Mouse (Mus musculus) forebrain, embryonic 15.5 days (tissue): ENCODE measurements at regions not wholly inside any gene's neighbourhood (a gene's known extent, or its start where the extent isn't known, plus 50 kb on each side); places are given as distances from the start of the nearest gene placed in this dataset.

ENCODE experiments used
- ATAC-seq: fragments of 200-750 bp; cut with Nextera tagmentation; replicated peaks from 2 replicates; pipeline ENCODE4 v1.8.0; 2017; ENCODE audit warnings: mild to moderate bottlenecking, moderate TSS enrichment, moderate library complexity
- H3K27ac ChIP-seq: fragments of 300-500 bp; sonication (generic); replicated peaks from 2 replicates; pipeline ENCODE4 v1.5.1; 2015; ENCODE audit warnings: mild to moderate bottlenecking, inconsistent platforms
- H3K27me3 ChIP-seq: fragments of 300-500 bp; sonication (generic); 2 replicates; pipeline ENCODE4 v1.6.1; 2015; ENCODE audit warnings: inconsistent platforms
- H3K36me3 ChIP-seq: fragments of 300-500 bp; sonication (generic); 2 replicates; pipeline ENCODE4 v1.6.1; 2015; ENCODE audit warnings: mild to moderate bottlenecking, inconsistent platforms
- H3K4me1 ChIP-seq: fragments of 300-500 bp; sonication (generic); 2 replicates; pipeline ENCODE4 v1.6.1; 2015; ENCODE audit warnings: inconsistent platforms
- H3K4me2 ChIP-seq: fragments of 300-500 bp; sonication (generic); replicated peaks from 2 replicates; pipeline ENCODE4 v1.6.1; 2015; ENCODE audit warnings: mild to moderate bottlenecking, inconsistent platforms
- H3K4me3 ChIP-seq: fragments of 300-500 bp; sonication (generic); 2 replicates; pipeline ENCODE4 v1.5.1; 2015; ENCODE audit warnings: mild to moderate bottlenecking, inconsistent platforms
- H3K9ac ChIP-seq: fragments of 300-500 bp; sonication (generic); replicated peaks from 2 replicates; pipeline ENCODE4 v1.6.1; 2015; ENCODE audit warnings: mild to moderate bottlenecking, inconsistent platforms
- H3K9me3 ChIP-seq: fragments of 300-500 bp; sonication (generic); 2 replicates; pipeline ENCODE4 v1.6.1; 2016; ENCODE audit warnings: inconsistent platforms
- WGBS: fragments of 180-500 bp; shearing (Covaris S2); methylation state at CpG from one replicate; pipeline ENCODE4 v1.1.7; 2015; ENCODE audit warnings: mixed read lengths; 5-methylcytosine and 5-hydroxymethylcytosine counted together

DNA sequence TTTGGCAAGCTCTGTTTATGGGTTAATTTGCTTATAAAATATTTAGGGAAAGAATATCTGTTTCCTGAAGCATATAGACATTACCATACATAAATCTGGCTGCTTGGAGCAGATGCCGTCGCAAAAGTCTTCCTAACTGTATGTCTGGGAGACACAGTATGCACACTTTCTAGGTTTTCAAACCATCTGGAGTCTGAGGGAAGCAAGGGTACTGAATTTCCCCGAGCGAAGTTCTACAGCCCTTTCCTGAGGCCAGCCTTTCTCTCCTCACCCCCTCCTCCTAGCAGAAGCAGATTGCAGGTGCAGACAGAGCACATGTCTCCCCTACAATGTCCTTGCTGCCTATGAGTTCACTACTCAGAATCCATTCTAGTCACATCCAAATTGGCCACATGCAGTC is 338.8 kb upstream of the Arglu1 start:
- WGBS = 75% methylated on average over 4 of the region's 4 CpGs
- no peak for ATAC-seq
- H3K9me3 ChIP-seq = no peaks in the 10 kb centered on the region
- H3K36me3 ChIP-seq = no peaks in the 10 kb centered on the region
- H3K9ac ChIP-seq = no peak overlapping the region
- no peaks in the 10 kb centered on the region for H3K27me3 ChIP-seq
- H3K27ac ChIP-seq = no peak overlapping the region
- H3K4me3 ChIP-seq = no peak overlapping the region
- no peak overlapping the region for H3K4me2 ChIP-seq
- H3K4me1 ChIP-seq = no peaks in the 10 kb centered on the region

DNA sequence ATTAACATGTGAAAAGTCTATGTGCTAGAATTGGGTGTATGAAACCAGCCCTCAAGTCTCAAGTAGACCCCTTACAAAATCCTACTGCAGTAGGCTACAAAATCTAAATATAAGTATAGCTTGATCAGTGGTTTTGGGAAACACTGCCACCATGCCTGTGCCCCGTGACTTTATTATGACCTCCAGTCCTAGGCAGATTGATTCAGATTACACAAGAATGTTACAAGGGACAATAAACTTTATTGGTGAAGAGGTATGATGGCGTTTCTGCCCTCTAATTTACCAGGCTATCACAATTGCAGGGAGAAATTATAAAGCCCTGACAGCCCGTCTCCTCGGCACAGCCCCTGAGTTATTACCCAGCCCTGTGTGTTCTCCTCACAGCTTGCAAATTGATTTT is 337.4 kb upstream of the Arglu1 start:
- ATAC-seq = no peak
- no peaks in the 10 kb centered on the region for H3K4me1 ChIP-seq
- H3K4me3 ChIP-seq = no peak overlapping the region
- H3K36me3 ChIP-seq = no peaks in the 10 kb centered on the region
- H3K9me3 ChIP-seq = no peaks in the 10 kb centered on the region
- no peaks in the 10 kb centered on the region for H3K27me3 ChIP-seq
- WGBS = 80% methylated on average over 4 of the region's 4 CpGs
- no peak overlapping the region for H3K9ac ChIP-seq
- H3K4me2 ChIP-seq = no peak overlapping the region
- H3K27ac ChIP-seq = no peak overlapping the region

DNA sequence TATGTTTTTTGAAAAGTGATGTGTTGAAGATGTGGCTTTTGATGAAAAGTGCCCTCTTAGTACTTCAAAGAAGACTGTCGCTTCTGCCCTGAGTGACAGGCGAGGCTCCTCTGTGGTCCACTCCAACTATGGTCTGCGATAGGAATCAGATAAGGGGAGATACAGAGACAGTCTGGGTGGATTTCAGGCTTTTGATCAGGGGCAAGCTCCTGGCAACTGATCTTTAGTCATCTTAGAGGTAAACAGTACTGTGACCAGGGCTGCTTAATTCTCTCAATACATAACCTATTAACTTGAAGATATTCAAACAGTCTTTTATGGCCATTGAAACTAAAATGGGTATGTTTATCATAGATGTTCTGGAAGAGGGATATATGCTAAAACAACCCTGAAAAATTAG is 335.6 kb upstream of the Arglu1 start:
- no peak overlapping the region for H3K4me3 ChIP-seq
- ATAC-seq = no peak
- no peak overlapping the region for H3K9ac ChIP-seq
- H3K27me3 ChIP-seq = no peaks in the 10 kb centered on the region
- H3K36me3 ChIP-seq = no peaks in the 10 kb centered on the region
- no peak overlapping the region for H3K27ac ChIP-seq
- H3K4me1 ChIP-seq = no peaks in the 10 kb centered on the region
- 91% methylated on average over 3 of the region's 3 CpGs for WGBS
- no peaks in the 10 kb centered on the region for H3K9me3 ChIP-seq
- no peak overlapping the region for H3K4me2 ChIP-seq

DNA sequence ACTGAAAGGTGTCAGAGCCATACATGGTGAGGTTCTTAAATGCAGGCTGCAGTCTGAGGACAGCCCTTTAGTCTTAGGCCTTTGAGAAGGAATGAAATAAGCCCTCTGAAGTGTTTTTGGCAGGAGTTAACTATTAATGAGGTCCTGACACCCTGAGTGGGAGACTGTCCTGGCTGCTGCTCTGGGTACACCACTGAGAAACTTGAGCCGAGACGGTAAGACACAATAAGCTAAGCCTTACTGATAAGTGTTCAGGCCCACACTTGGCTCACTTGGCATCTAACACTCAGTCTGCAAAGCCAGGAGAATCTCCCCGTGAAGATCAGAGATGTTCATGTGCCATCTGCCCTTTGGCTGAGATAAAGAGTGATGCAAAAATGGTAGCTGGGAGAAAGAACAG is 335.1 kb upstream of the Arglu1 start:
- H3K4me2 ChIP-seq = no peak overlapping the region
- no peaks in the 10 kb centered on the region for H3K9me3 ChIP-seq
- H3K27me3 ChIP-seq = no peaks in the 10 kb centered on the region
- H3K4me1 ChIP-seq = no peaks in the 10 kb centered on the region
- no peaks in the 10 kb centered on the region for H3K36me3 ChIP-seq
- 78% methylated on average over 3 of the region's 3 CpGs for WGBS
- H3K9ac ChIP-seq = no peak overlapping the region
- ATAC-seq = no peak
- H3K27ac ChIP-seq = no peak overlapping the region
- no peak overlapping the region for H3K4me3 ChIP-seq

DNA sequence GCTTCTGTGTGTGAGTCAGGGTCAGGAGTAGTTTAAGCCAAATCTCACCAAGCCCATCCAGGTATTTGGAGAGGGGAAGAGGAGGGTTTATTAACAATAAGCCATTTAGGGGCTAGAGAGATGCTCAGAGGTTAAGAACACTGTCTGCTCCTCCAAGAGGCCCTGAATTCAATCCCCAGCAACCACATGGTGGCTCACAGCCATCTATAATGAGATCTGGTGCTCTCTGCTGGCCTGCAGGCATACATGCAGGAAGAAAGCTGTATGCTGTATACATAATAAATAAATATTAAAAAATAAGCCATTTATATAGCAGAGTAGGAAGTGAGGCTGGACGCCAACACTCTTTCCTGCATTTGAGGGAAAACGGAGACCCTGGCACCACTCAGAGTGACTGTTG is 330.4 kb upstream of the Arglu1 start:
- Histone ChIP-seq H3K4me1 (no peaks in the 10 kb centered on the region), H3K27me3 (no peaks in the 10 kb centered on the region), H3K4me2 (no peak overlapping the region), H3K27ac (no peak overlapping the region), H3K36me3 (no peaks in the 10 kb centered on the region), H3K4me3 (no peak overlapping the region), H3K9ac (no peak overlapping the region), H3K9me3 (no peaks in the 10 kb centered on the region)
- no peak for ATAC-seq
- WGBS = 96% methylated on average over 2 of the region's 2 CpGs

DNA sequence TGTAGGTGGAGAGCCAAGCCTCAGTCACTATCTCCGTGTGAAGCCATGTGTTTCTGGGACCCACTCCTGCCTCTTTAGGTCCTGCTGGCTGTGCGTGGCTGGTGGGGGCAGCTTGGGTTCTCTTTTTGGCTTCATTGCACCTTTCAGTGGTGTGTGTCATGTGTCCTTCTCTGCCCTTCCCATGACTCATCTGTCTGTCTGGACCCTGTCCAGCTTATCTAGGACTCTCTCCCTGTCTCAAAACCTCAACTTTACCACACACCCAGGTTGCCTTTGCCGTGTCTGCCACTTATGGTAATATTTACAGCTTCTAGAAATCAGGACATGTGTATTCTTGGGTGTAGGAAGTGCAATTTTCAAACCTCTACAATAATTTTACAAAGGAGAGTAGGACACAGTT is 329.9 kb upstream of the Arglu1 start:
- 96% methylated on average over 3 of the region's 3 CpGs for WGBS
- no peak overlapping the region for H3K9ac ChIP-seq
- no peaks in the 10 kb centered on the region for H3K36me3 ChIP-seq
- no peak overlapping the region for H3K27ac ChIP-seq
- H3K4me1 ChIP-seq = no peaks in the 10 kb centered on the region
- no peak for ATAC-seq
- no peak overlapping the region for H3K4me3 ChIP-seq
- H3K9me3 ChIP-seq = no peaks in the 10 kb centered on the region
- no peaks in the 10 kb centered on the region for H3K27me3 ChIP-seq
- H3K4me2 ChIP-seq = no peak overlapping the region

DNA sequence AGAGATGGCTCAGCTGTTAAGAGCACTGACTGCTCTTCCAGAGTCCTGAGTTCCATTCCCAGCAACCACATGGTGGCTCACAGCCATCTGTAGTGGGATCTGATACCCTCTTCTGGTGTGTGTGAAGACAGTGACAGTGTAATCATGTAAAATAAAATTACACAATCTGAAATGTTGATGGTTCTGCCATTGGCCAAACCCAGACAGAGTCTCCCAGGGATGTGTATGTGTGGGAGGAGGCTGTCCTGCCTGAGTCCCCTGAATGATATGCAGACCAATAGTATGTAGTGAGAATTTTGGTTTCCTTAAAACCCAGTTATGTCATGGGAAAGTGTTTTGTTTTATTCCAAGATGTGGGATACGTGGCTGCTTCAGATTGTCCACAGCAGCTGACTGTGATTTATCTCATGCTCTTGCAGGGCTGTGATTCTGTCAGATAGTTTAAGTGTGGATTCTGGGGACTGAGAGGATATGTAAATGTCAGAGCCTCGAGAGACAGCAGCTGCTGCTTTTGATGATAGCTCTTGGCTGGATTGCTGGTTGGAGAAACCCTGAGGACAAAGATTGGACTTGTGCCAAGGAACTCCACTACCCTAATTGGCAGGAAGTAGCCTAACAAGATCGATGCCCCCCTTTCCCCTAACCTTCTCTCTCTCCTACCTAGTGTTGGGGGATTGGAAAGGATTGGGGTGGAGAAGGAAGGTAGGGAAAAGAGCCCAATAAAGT is 321.6 kb upstream of the Arglu1 start:
- Histone ChIP-seq H3K4me2 (no peak overlapping the region), H3K4me3 (no peak overlapping the region), H3K4me1 (no peaks in the 10 kb centered on the region), H3K9ac (no peak overlapping the region), H3K27me3 (no peaks in the 10 kb centered on the region), H3K36me3 (no peaks in the 10 kb centered on the region), H3K27ac (no peak overlapping the region), H3K9me3 (no peaks in the 10 kb centered on the region)
- WGBS = 38% methylated on average over 3 of the region's 3 CpGs
- ATAC-seq = no peak

DNA sequence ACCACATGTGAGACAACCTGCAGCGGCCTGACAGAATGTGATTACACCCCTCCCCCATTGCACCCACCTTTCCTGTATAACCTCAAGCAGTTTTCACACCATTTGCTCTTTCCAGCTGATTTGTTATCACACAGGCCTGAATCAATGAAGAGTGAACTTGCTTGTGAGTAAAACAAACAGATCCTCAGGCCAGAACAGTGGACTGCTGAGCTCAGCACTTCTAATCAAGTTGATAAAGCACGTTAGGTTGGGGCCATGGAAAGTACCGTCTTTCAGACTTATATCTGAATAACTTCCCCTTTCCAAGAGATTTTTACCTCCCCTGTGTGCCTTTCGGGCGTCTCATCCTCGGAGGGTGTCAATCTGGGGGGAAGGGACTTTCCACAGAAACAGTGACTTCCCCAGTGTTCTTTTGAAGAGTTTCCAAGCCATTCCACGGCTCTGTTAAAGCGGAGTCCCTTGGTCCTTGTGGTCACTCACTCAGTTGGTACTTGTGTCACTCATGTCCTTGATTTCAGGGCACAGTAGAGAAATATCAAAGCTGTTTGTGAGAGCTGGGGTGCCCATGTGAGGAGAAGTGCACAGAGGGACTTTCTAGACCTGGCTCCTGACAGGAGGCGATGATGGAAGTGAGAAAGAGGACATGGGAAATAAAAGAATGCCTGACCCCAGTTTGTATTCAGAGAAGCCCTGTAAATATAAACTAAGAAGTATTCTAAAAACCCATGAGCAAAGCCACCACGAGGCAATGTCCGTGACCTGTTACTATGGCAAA is 317.9 kb upstream of the Arglu1 start:
- Histone ChIP-seq H3K9ac (no peak overlapping the region), H3K9me3 (no peaks in the 10 kb centered on the region), H3K36me3 (no peaks in the 10 kb centered on the region), H3K4me1 (no peaks in the 10 kb centered on the region), H3K4me3 (no peak overlapping the region), H3K27ac (no peak overlapping the region), H3K27me3 (no peaks in the 10 kb centered on the region), H3K4me2 (no peak overlapping the region)
- no peak for ATAC-seq
- 85% methylated on average over 11 of the region's 11 CpGs for WGBS

DNA sequence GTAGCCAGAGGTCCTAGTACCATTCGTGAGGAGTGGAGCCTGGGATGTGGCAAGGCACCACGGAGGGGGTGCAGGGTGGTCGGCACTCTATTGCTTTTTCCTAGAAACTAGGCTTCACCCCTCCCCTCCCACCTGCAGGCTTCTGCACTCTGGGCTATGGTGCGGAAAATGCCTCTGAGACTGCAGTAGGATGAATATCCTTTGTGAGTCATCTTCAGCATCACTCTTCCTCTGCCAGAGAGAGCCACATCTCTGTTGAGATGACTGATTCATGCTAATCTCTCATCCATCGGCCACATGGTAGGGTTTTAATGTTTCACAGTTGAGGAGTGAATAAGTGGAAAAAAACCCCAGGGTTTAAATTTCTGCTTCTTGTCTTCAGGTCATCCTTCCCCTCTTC is 309.6 kb upstream of the Arglu1 start:
- WGBS = 77% methylated on average over 5 of the region's 5 CpGs
- H3K4me1 ChIP-seq = peaks cover 3% of the 10 kb centered on the region
- H3K4me2 ChIP-seq = no peak overlapping the region
- H3K4me3 ChIP-seq = no peak overlapping the region
- H3K36me3 ChIP-seq = no peaks in the 10 kb centered on the region
- H3K9me3 ChIP-seq = no peaks in the 10 kb centered on the region
- ATAC-seq = no peak
- H3K9ac ChIP-seq = no peak overlapping the region
- H3K27ac ChIP-seq = no peak overlapping the region
- H3K27me3 ChIP-seq = no peaks in the 10 kb centered on the region

DNA sequence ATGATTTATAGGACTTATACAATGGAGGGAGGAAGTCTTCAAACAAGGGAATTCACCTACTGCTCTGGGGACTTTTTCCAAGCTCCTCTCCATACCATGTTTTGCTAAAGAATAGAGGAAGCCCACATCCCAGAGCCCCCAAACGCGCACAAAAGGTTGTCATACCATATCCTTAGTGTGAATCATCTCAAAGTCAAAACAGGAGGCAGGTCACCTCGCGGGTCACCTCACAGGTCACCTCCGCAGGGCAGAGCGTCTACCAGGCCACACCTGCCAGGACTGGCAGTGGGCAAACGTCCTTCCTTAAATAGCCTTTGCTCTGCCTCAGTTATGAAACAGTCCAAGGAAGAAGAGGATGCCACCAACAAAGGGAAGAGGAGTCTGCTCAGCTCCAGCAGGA is 307.3 kb upstream of the Arglu1 start:
- Histone ChIP-seq H3K27ac (no peak overlapping the region), H3K4me3 (no peak overlapping the region), H3K36me3 (no peaks in the 10 kb centered on the region), H3K4me1 (peaks cover 18% of the 10 kb centered on the region), H3K4me2 (no peak overlapping the region), H3K27me3 (no peaks in the 10 kb centered on the region), H3K9ac (no peak overlapping the region), H3K9me3 (no peaks in the 10 kb centered on the region)
- WGBS = 84% methylated on average over 7 of the region's 7 CpGs
- ATAC-seq = no peak

DNA sequence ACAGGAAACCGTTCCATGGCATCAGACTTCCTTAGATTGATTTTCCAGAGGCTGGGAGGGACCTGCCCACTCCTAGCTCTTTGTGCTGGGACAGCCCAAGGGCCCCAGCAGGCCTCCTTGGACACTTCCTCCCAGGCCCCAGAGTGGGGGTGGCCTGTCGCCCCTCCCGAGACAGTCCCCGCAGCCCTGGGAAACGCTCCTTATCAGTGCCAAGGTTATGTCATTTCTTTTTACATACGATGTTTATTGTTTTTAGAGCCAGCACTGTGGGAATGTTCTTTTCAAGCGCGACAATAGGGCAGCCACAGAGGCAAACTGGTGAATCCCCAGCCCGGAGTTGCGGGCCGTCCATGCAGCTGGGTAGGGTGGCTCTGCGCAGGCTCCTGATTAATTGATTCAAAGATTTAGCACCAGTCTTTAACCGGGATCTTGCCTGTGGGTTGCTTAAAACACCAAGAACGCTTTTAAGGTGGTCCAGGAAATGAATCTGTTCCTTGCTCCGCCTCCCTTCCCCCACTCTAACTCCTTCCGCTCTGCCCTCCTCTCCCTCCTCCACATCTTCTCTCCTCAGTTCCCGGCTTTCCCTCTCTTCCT is 304.4 kb upstream of the Arglu1 start:
- Histone ChIP-seq H3K9me3 (no peaks in the 10 kb centered on the region), H3K4me3 (peak overlapping the region; percentile 40), H3K36me3 (no peaks in the 10 kb centered on the region), H3K27ac (peak overlapping the region; percentile 53), H3K27me3 (no peaks in the 10 kb centered on the region), H3K9ac (peak overlapping the region; percentile 55), H3K4me1 (peaks cover 26% of the 10 kb centered on the region), H3K4me2 (peak overlapping the region; percentile 75)
- WGBS = under 1% methylated on average over 17 of the region's 17 CpGs
- ATAC-seq = peak; percentile 71

DNA sequence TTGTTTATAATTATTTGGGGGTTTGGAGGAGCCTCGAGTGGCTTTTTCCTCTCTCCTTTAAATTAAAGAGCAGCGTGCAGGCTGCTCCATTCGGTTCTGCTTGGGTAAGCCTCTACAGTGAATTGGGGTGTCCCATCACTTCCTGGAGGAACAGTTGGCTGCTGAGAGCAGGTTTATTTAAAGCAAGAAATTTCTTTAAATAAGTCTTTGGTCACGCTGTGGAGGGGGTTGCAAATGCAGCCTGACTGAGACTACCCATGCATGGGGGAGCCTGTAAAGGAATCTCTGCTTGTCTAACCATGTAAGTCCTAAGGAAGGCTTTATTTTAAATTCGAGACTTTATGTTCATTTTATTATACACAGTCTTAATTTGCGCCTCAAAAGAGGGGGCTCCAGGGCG is 303.7 kb upstream of the Arglu1 start:
- ATAC-seq = peak; percentile 9; the same call in 1 of the 2 replicates
- WGBS = 12% methylated on average over 7 of the region's 7 CpGs
- Histone ChIP-seq H3K4me2 (peak overlapping the region; percentile 75), H3K36me3 (no peaks in the 10 kb centered on the region), H3K27ac (peak overlapping the region; percentile 53; the same call in 1 of the 2 replicates), H3K27me3 (no peaks in the 10 kb centered on the region), H3K9me3 (no peaks in the 10 kb centered on the region), H3K4me3 (no peak overlapping the region), H3K9ac (0 out of 2 replicates have a peak overlapping the region, but pooled peaks have one; percentile 55), H3K4me1 (peaks cover 26% of the 10 kb centered on the region)
